Comparison of ENCODE assay signal across 9 mouse cellular contexts in genomic region chr6:16550445-16550844, GRCm38 (mm10).
DNase-seq lines count a peak whose midpoint lies in the region; ATAC-seq lines count a peak whose summit lies in the region.
"Had no signal": no experiment of that assay in that cellular context is flagged by ENCODE, and none has a peak within 500 bp of the region (broad histone marks: within the 10 kb centered on the region; RNA-seq: fewer than 3 reads in every experiment).

No protein-coding gene starts in this region.

- no peaks in the 10 kb centered on the region for H3K27me3 ChIP-seq in forebrain, embryonic 16.5 days (replicated peaks; ENCODE audit: control insufficient read depth, insufficient read depth, low read length)
- H3K27me3 ChIP-seq: liver, embryonic 15.5 days had no signal

- DNase-seq in adrenal gland, postnatal 36 days = peak; percentile 1 to 10
- DNase-seq in adrenal gland, postnatal 4 days (ENCODE audit: low spot score in 2 of 2) = no peak
- DNase-seq in A20 (ENCODE audit: low read depth, low spot score) = peak; percentile 2
- DNase-seq in layer of hippocampus, postnatal 10 days (ENCODE audit: low spot score in 2 of 2) = peak; percentile 32 to 47
- peak; percentile 41 for DNase-seq in right cerebral cortex, postnatal 14 days
- no peak for DNase-seq in spleen, adult 12 weeks (ENCODE audit: low spot score)
- DNase-seq in testis, postnatal 14 days (ENCODE audit: low spot score) = no peak

- H3K4me1 ChIP-seq in forebrain, embryonic 16.5 days (replicated peaks; ENCODE audit: control insufficient read depth, insufficient read depth, low read length) = peaks cover 9% of the 10 kb centered on the region; the same call in 1 of the 2 replicates
- H3K4me1 ChIP-seq: liver, embryonic 15.5 days had no signal

- 24% methylated on average over 9 of the region's 9 CpGs for WGBS in forebrain, embryonic 16.5 days

- H3K9me3 ChIP-seq in forebrain, embryonic 16.5 days (ENCODE audit: control insufficient read depth, low read length) = no peaks in the 10 kb centered on the region
- H3K9me3 ChIP-seq: liver, embryonic 15.5 days had no signal

- H3K9ac ChIP-seq in forebrain, embryonic 16.5 days (replicated peaks; ENCODE audit: low read depth, low read length) = no peak overlapping the region
- H3K9ac ChIP-seq: liver, embryonic 15.5 days had no signal

- H3K36me3 ChIP-seq in forebrain, embryonic 16.5 days (ENCODE audit: control insufficient read depth, insufficient read depth) = no peaks in the 10 kb centered on the region
- H3K36me3 ChIP-seq: liver, embryonic 15.5 days had no signal

- H3K27ac ChIP-seq in forebrain, embryonic 16.5 days (ENCODE audit: low read length) = no peak overlapping the region
- H3K27ac ChIP-seq: liver, embryonic 15.5 days had no signal

- ATAC-seq in forebrain, embryonic 16.5 days = peak; percentile 84

- peak overlapping the region; percentile 24 for H3K4me2 ChIP-seq in forebrain, embryonic 16.5 days (ENCODE audit: low read length)
- H3K4me2 ChIP-seq: liver, embryonic 15.5 days had no signal

- H3K4me3 ChIP-seq in forebrain, embryonic 16.5 days (replicated peaks; ENCODE audit: low read length) = no peak overlapping the region
- H3K4me3 ChIP-seq: liver, embryonic 15.5 days had no signal

Comparison
In these comparisons a context has a peak if more than half of its experiments do, and no peak if none do; other contexts are left out.
1. DNase-seq: peak in adrenal gland, postnatal 36 days (2 of 2), A20 (single experiment), layer of hippocampus, postnatal 10 days (2 of 2) and right cerebral cortex, postnatal 14 days (single experiment); none in adrenal gland, postnatal 4 days (0 of 2), spleen, adult 12 weeks (single experiment) and testis, postnatal 14 days (single experiment).